Mouse (Mus musculus) neural tube, embryonic 11.5 days (tissue): ENCODE measurements around the gene Npnt. TPM values are rescaled to one million over a fixed set of nuclear protein-coding genes. Genes with fewer than 3 reads are reported as not detected.

ENCODE experiments used
- ATAC-seq: fragments of 200-750 bp; cut with Nextera tagmentation; 2 replicates; pipeline ENCODE4 v1.8.0; 2017; ENCODE audit warnings: moderate number of reproducible peaks, mild to moderate bottlenecking, moderate TSS enrichment, moderate library complexity; ENCODE audit not compliant: insufficient read depth, low FRiP score, low TSS enrichment
- DNase-seq: peaks from one replicate; pipeline ENCODE4 v3.0.0-alpha.2; 2015; ENCODE audit warnings: low spot score
- H3K27ac ChIP-seq: fragments of 300-500 bp; sonication (generic); 2 replicates; pipeline ENCODE4 v1.5.1; 2014; ENCODE audit warnings: low read depth, mild to moderate bottlenecking, low read length
- H3K27me3 ChIP-seq: fragments of 300-500 bp; sonication (generic); 2 replicates; pipeline ENCODE4 v1.6.1; 2014; ENCODE audit warnings: mild to moderate bottlenecking, low read length, mixed read lengths; ENCODE audit not compliant: control insufficient read depth, insufficient read depth
- H3K36me3 ChIP-seq: fragments of 300-500 bp; sonication (generic); 2 replicates; pipeline ENCODE4 v1.6.1; 2014; ENCODE audit warnings: mild to moderate bottlenecking, low read length, moderate library complexity, mixed read lengths; ENCODE audit not compliant: control insufficient read depth, insufficient read depth
- H3K4me1 ChIP-seq: fragments of 300-500 bp; sonication (generic); 2 replicates; pipeline ENCODE4 v1.6.1; 2014; ENCODE audit warnings: low read length, mixed read lengths; ENCODE audit not compliant: control insufficient read depth, insufficient read depth
- H3K4me2 ChIP-seq: fragments of 300-500 bp; sonication (generic); 2 replicates; pipeline ENCODE4 v1.6.1; 2014; ENCODE audit warnings: low read depth, mild to moderate bottlenecking, moderate library complexity
- H3K4me3 ChIP-seq: fragments of 300-500 bp; sonication (generic); 2 replicates; pipeline ENCODE4 v1.5.1; 2014; ENCODE audit warnings: low read depth, low read length
- H3K9ac ChIP-seq: fragments of 300-500 bp; sonication (generic); 2 replicates; pipeline ENCODE4 v1.6.1; 2014; ENCODE audit warnings: mild to moderate bottlenecking, low read length
- H3K9me3 ChIP-seq: fragments of 300-500 bp; sonication (generic); 2 replicates; pipeline ENCODE4 v1.6.1; 2016; ENCODE audit warnings: low read length; ENCODE audit not compliant: control insufficient read depth
- WGBS: fragments of 180-500 bp; shearing (Covaris S2); extraction: QIAGEN DNeasy Blood & Tissue Kit; methylation state at CpG from one replicate; pipeline ENCODE4 v1.1.7; 2014; 5-methylcytosine and 5-hydroxymethylcytosine counted together
- polyA plus RNA-seq: library from polyadenylated mRNA; unstranded; fragments of >200 nt; fragmentation: Nextera tagmentation; extraction: Ambion mirVana; gene quantifications from 2 replicates; pipeline ENCODE4 v1.2.1, GENCODE M21; 2014

Gene Npnt
- polyA plus RNA-seq, result 7.8 and 8.6 TPM in 2 replicates

- H3K4me2 ChIP-seq, result peak within 1 kb of the TSS; percentile 96
- no peak within 1 kb of the TSS for H3K27ac ChIP-seq
- no peaks in the 10 kb centered on the region for H3K9me3 ChIP-seq
- no peaks in the 10 kb centered on the region; the same call in 1 of the 2 replicates for H3K4me1 ChIP-seq
- peak within 1 kb of the TSS; percentile 63 for H3K4me3 ChIP-seq
- H3K27me3 ChIP-seq, result peaks cover 7% of the 10 kb centered on the region
- peak within 1 kb of the TSS; percentile 57 for H3K9ac ChIP-seq
- DNase-seq, result peak; percentile 68
- peak; percentile 82 for ATAC-seq
- H3K36me3 ChIP-seq, result no peaks in the 10 kb centered on the region
- 1% methylated on average over 34 of the region's 82 CpGs for WGBS
Measured at GRCm38 (mm10) chr3:132949791-132950528, at the start of gene Npnt. Gene Npnt, minus strand, starts transcription at chr3:132950291.

GRCm38 (mm10) chr3:132996299-132996698 is 46.2 kb upstream of the Npnt start:
- Histone ChIP-seq H3K4me1 (no peaks in the 10 kb centered on the region), H3K27ac (no peak overlapping the region), H3K4me2 (no peak overlapping the region), H3K9ac (no peak overlapping the region), H3K27me3 (no peaks in the 10 kb centered on the region), H3K36me3 (no peaks in the 10 kb centered on the region), H3K9me3 (no peaks in the 10 kb centered on the region), H3K4me3 (no peak overlapping the region)
- ATAC-seq (no peak), DNase-seq (no peak)
- WGBS, result 87% methylated on average over 9 of the region's 9 CpGs

- Histone ChIP-seq H3K27ac (no peak overlapping the region), H3K4me1 (no peaks in the 10 kb centered on the region), H3K9me3 (no peaks in the 10 kb centered on the region), H3K4me3 (no peak overlapping the region), H3K4me2 (no peak overlapping the region), H3K9ac (no peak overlapping the region), H3K27me3 (no peaks in the 10 kb centered on the region), H3K36me3 (no peaks in the 10 kb centered on the region)
- 96% methylated on average over 3 of the region's 3 CpGs for WGBS
- DNase-seq (no peak), ATAC-seq (no peak)
Measured at GRCm38 (mm10) chr3:132995904-132996267, 45.8 kb upstream of the Npnt start.

- Histone ChIP-seq H3K4me3 (no peak overlapping the region), H3K27ac (no peak overlapping the region), H3K27me3 (no peaks in the 10 kb centered on the region), H3K36me3 (no peaks in the 10 kb centered on the region), H3K9me3 (no peaks in the 10 kb centered on the region), H3K4me1 (no peaks in the 10 kb centered on the region), H3K4me2 (no peak overlapping the region), H3K9ac (no peak overlapping the region)
- WGBS, result 93% methylated on average over 7 of the region's 7 CpGs
- DNase-seq (no peak), ATAC-seq (no peak)
Measured at GRCm38 (mm10) chr3:132995172-132995903, 45.2 kb upstream of the Npnt start.

- H3K4me1 ChIP-seq, result no peaks in the 10 kb centered on the region
- H3K9me3 ChIP-seq, result no peaks in the 10 kb centered on the region
- H3K27ac ChIP-seq, result no peak overlapping the region
- no peaks in the 10 kb centered on the region for H3K27me3 ChIP-seq
- no peaks in the 10 kb centered on the region for H3K36me3 ChIP-seq
- H3K9ac ChIP-seq, result no peak overlapping the region
- 87% methylated on average over 5 of the region's 5 CpGs for WGBS
- DNase-seq, result no peak
- no peak overlapping the region for H3K4me3 ChIP-seq
- no peak overlapping the region for H3K4me2 ChIP-seq
- no peak for ATAC-seq
Measured at GRCm38 (mm10) chr3:132986188-132986587, 36.1 kb upstream of the Npnt start.

GRCm38 (mm10) chr3:132983845-132984485 is 33.9 kb upstream of the Npnt start:
- Histone ChIP-seq H3K36me3 (no peaks in the 10 kb centered on the region), H3K9ac (no peak overlapping the region), H3K9me3 (no peaks in the 10 kb centered on the region), H3K27ac (no peak overlapping the region), H3K4me2 (no peak overlapping the region), H3K4me3 (no peak overlapping the region), H3K4me1 (no peaks in the 10 kb centered on the region), H3K27me3 (no peaks in the 10 kb centered on the region)
- ATAC-seq (no peak), DNase-seq (no peak)
- WGBS, result 46% methylated on average over 4 of the region's 4 CpGs

GRCm38 (mm10) chr3:132981968-132982367 is 31.9 kb upstream of the Npnt start:
- no peak overlapping the region for H3K4me3 ChIP-seq
- WGBS, result 94% methylated on average over 2 of the region's 2 CpGs
- no peaks in the 10 kb centered on the region for H3K36me3 ChIP-seq
- no peaks in the 10 kb centered on the region for H3K4me1 ChIP-seq
- H3K9me3 ChIP-seq, result no peaks in the 10 kb centered on the region
- DNase-seq, result no peak
- no peak for ATAC-seq
- no peaks in the 10 kb centered on the region for H3K27me3 ChIP-seq
- no peak overlapping the region for H3K27ac ChIP-seq
- no peak overlapping the region for H3K9ac ChIP-seq
- no peak overlapping the region for H3K4me2 ChIP-seq

GRCm38 (mm10) chr3:132979781-132980461 is 29.8 kb upstream of the Npnt start:
- WGBS, result 92% methylated on average over 12 of the region's 12 CpGs
- Histone ChIP-seq H3K4me2 (no peak overlapping the region), H3K9me3 (no peaks in the 10 kb centered on the region), H3K9ac (no peak overlapping the region), H3K27me3 (no peaks in the 10 kb centered on the region), H3K36me3 (no peaks in the 10 kb centered on the region), H3K4me1 (no peaks in the 10 kb centered on the region), H3K27ac (no peak overlapping the region), H3K4me3 (no peak overlapping the region)
- ATAC-seq, result no peak
- no peak for DNase-seq
